Comparison of ENCODE assay signal across 16 mouse cellular contexts in genomic region chr1:92905703-92906310, GRCm38 (mm10). TPM values are rescaled to one million over a fixed set of nuclear protein-coding genes. Genes with fewer than 3 reads are reported as not detected.
DNase-seq lines count a peak whose midpoint lies in the region; ATAC-seq and TF ChIP-seq lines count a peak whose summit lies in the region.
"Had no signal": no experiment of that assay in that cellular context is flagged by ENCODE, and none has a peak within 500 bp of the region (broad histone marks: within the 10 kb centered on the region; RNA-seq: fewer than 3 reads in every experiment).

No protein-coding gene starts in this region.

- no peak overlapping the region for H3K27ac ChIP-seq in intestine, postnatal 0 days (ENCODE audit: low read depth, low read length)
- no peak overlapping the region for H3K27ac ChIP-seq in intestine, embryonic 15.5 days
- peak overlapping the region; percentile 96; the same call in 1 of the 2 replicates for H3K27ac ChIP-seq in liver, postnatal 0 days (ENCODE audit: low read depth)

- no peak for TF ChIP-seq EP300 in liver, postnatal 0 days (IDR thresholded peaks at IDR 0.05; ENCODE audit: low read depth)

- 92% methylated on average over 2 of the region's 2 CpGs for whole genome bisulfite sequencing in intestine, postnatal 0 days
- 91% methylated on average over 2 of the region's 2 CpGs for WGBS in intestine, embryonic 15.5 days
- WGBS in liver, postnatal 0 days (ENCODE audit: insufficient replicate concordance), result 79% methylated on average over 2 of the region's 2 CpGs

- H3K9ac ChIP-seq in intestine, postnatal 0 days (ENCODE audit: low read depth, low read length), result no peak overlapping the region
- H3K9ac ChIP-seq in intestine, embryonic 15.5 days, result no peak overlapping the region
- H3K9ac ChIP-seq in liver, postnatal 0 days (replicated peaks), result no peak overlapping the region

- no peaks in the 10 kb centered on the region for H3K27me3 ChIP-seq in intestine, postnatal 0 days (replicated peaks; ENCODE audit: control insufficient read depth, insufficient read depth, low read length)
- H3K27me3 ChIP-seq in intestine, embryonic 15.5 days (replicated peaks), result no peaks in the 10 kb centered on the region
- no peaks in the 10 kb centered on the region; the same call in 1 of the 2 replicates for H3K27me3 ChIP-seq in liver, postnatal 0 days (ENCODE audit: insufficient read depth, low read length)
- H3K27me3 ChIP-seq: forebrain, embryonic 15.5 days had no signal

- no peak for TF ChIP-seq CTCF in intestine, postnatal 0 days (IDR thresholded peaks at IDR 0.05; ENCODE audit: low read depth)
- TF ChIP-seq CTCF in liver, postnatal 0 days (IDR thresholded peaks at IDR 0.05; ENCODE audit: low read depth), result no peak

- no peak overlapping the region for H3K4me3 ChIP-seq in intestine, postnatal 0 days (ENCODE audit: low read depth, low read length)
- H3K4me3 ChIP-seq in intestine, embryonic 15.5 days (replicated peaks), result no peak overlapping the region
- H3K4me3 ChIP-seq in liver, postnatal 0 days (ENCODE audit: low read depth, low read length), result no peak overlapping the region

- H3K36me3 ChIP-seq in intestine, postnatal 0 days (ENCODE audit: control insufficient read depth, insufficient read depth), result no peaks in the 10 kb centered on the region
- no peaks in the 10 kb centered on the region for H3K36me3 ChIP-seq in intestine, embryonic 15.5 days
- peaks cover 3% of the 10 kb centered on the region; the same call in 1 of the 2 replicates for H3K36me3 ChIP-seq in liver, postnatal 0 days (replicated peaks; ENCODE audit: insufficient read depth, low read length)
- H3K36me3 ChIP-seq: forebrain, embryonic 15.5 days had no signal

- peaks cover 9% of the 10 kb centered on the region; the same call in 1 of the 2 replicates for H3K4me1 ChIP-seq in intestine, postnatal 0 days (replicated peaks; ENCODE audit: control insufficient read depth, insufficient read depth, low read length)
- H3K4me1 ChIP-seq in intestine, embryonic 15.5 days (replicated peaks), result peaks cover 21% of the 10 kb centered on the region
- H3K4me1 ChIP-seq in liver, postnatal 0 days (ENCODE audit: insufficient read depth), result peaks cover 43% of the 10 kb centered on the region

- no peaks in the 10 kb centered on the region for H3K9me3 ChIP-seq in intestine, postnatal 0 days (ENCODE audit: control insufficient read depth)
- H3K9me3 ChIP-seq in intestine, embryonic 15.5 days, result no peaks in the 10 kb centered on the region
- no peaks in the 10 kb centered on the region for H3K9me3 ChIP-seq in liver, postnatal 0 days (ENCODE audit: low read length)
- H3K9me3 ChIP-seq: forebrain, embryonic 15.5 days had no signal

- peak; percentile 56 for DNase-seq in cerebellum, adult 9-10 months
- DNase-seq in A20 (ENCODE audit: low read depth, low spot score), result peak; percentile 26
- DNase-seq in liver, postnatal 0 days, result no peak
- no peak for DNase-seq in kidney, adult 8-10 months
- no peak for DNase-seq in ovary, adult 18-20 months (ENCODE audit: low spot score)
- DNase-seq: B cell, adult 2 months; lung, adult 2 months; midbrain, embryonic 14.5 days; right cerebral cortex, postnatal 14 days; thymus, postnatal 36 days had no signal

- ATAC-seq in cerebellum, adult (ENCODE audit: insufficient number of reproducible peaks, low FRiP score, low TSS enrichment), result no peak
- no peak for ATAC-seq in intestine, postnatal 0 days
- ATAC-seq in intestine, embryonic 15.5 days, result no peak
- no peak for ATAC-seq in liver, postnatal 0 days
- ATAC-seq: forebrain, embryonic 15.5 days had no signal

- peak overlapping the region; percentile 76; the same call in 1 of the 2 replicates for H3K4me2 ChIP-seq in intestine, postnatal 0 days (replicated peaks; ENCODE audit: low read depth)
- H3K4me2 ChIP-seq in intestine, embryonic 15.5 days (replicated peaks), result no peak overlapping the region
- peak overlapping the region; percentile 89 for H3K4me2 ChIP-seq in liver, postnatal 0 days (ENCODE audit: low read depth, low read length)

RNA-seq across cellular contexts. Expression of gene Dusp28, which starts 1.0 kb away (rescaled TPM):
- 18.8 and 19.2 TPM in 2 replicates for polyA plus RNA-seq in intestine, postnatal 0 days (2015; fragmentation: Nextera tagmentation; extraction: Ambion mirVana)
- polyA plus RNA-seq in intestine, embryonic 15.5 days (2015; fragmentation: Nextera tagmentation; extraction: Ambion mirVana), result 14.1 and 14.7 TPM in 2 replicates
- polyA plus RNA-seq in liver, postnatal 0 days (2015; fragmentation: Nextera tagmentation; extraction: Ambion mirVana), result 17.4 and 20.2 TPM in 2 replicates

RNA-seq across cellular contexts. Expression of gene Ankmy1, which starts 3.1 kb away (rescaled TPM):
- polyA plus RNA-seq in intestine, postnatal 0 days (2015; fragmentation: Nextera tagmentation; extraction: Ambion mirVana), result 0.12 TPM in 1 of 2 replicates, not detected in the other
- 0.16 and 0.34 TPM in 2 replicates for polyA plus RNA-seq in intestine, embryonic 15.5 days (2015; fragmentation: Nextera tagmentation; extraction: Ambion mirVana)
- 0.05 TPM in 1 of 2 replicates, not detected in the other for polyA plus RNA-seq in liver, postnatal 0 days (2015; fragmentation: Nextera tagmentation; extraction: Ambion mirVana)
- polyA plus RNA-seq: erythroblast, embryonic 14.5 days had no signal

RNA-seq across cellular contexts. Expression of gene Rnpepl1, which starts 4.8 kb away (rescaled TPM):
- polyA plus RNA-seq in intestine, postnatal 0 days (2015; fragmentation: Nextera tagmentation; extraction: Ambion mirVana), result 75.0 and 87.9 TPM in 2 replicates
- 40.6 and 56.1 TPM in 2 replicates for polyA plus RNA-seq in intestine, embryonic 15.5 days (2015; fragmentation: Nextera tagmentation; extraction: Ambion mirVana)
- 16.1 and 16.2 TPM in 2 replicates for polyA plus RNA-seq in liver, postnatal 0 days (2015; fragmentation: Nextera tagmentation; extraction: Ambion mirVana)

RNA-seq across cellular contexts. Expression of gene Capn10, which starts 28.4 kb away (rescaled TPM):
- 31.6 and 34.4 TPM in 2 replicates for polyA plus RNA-seq in intestine, postnatal 0 days (2015; fragmentation: Nextera tagmentation; extraction: Ambion mirVana)
- polyA plus RNA-seq in intestine, embryonic 15.5 days (2015; fragmentation: Nextera tagmentation; extraction: Ambion mirVana), result 28.2 and 34.4 TPM in 2 replicates
- polyA plus RNA-seq in liver, postnatal 0 days (2015; fragmentation: Nextera tagmentation; extraction: Ambion mirVana), result 25.6 and 25.8 TPM in 2 replicates

RNA-seq across cellular contexts. Expression of gene Gpr35, which starts 44.9 kb away (rescaled TPM):
- 4.7 and 4.8 TPM in 2 replicates for polyA plus RNA-seq in intestine, postnatal 0 days (2015; fragmentation: Nextera tagmentation; extraction: Ambion mirVana)
- polyA plus RNA-seq in intestine, embryonic 15.5 days (2015; fragmentation: Nextera tagmentation; extraction: Ambion mirVana), result 8.9 and 9.1 TPM in 2 replicates
- polyA plus RNA-seq in liver, postnatal 0 days (2015; fragmentation: Nextera tagmentation; extraction: Ambion mirVana), result 1.1 and 1.4 TPM in 2 replicates
- polyA plus RNA-seq: hindbrain, embryonic 11.5 days had no signal

Comparison
In these comparisons a context has a peak if more than half of its experiments do, and no peak if none do; other contexts are left out.
1. DNase-seq: peak in cerebellum, adult 9-10 months (single experiment) and A20 (single experiment); none in liver, postnatal 0 days (single experiment), kidney, adult 8-10 months (0 of 2) and ovary, adult 18-20 months (single experiment).